ENCODE assay signal across 13 mouse cellular contexts in the genomic region with DNA sequence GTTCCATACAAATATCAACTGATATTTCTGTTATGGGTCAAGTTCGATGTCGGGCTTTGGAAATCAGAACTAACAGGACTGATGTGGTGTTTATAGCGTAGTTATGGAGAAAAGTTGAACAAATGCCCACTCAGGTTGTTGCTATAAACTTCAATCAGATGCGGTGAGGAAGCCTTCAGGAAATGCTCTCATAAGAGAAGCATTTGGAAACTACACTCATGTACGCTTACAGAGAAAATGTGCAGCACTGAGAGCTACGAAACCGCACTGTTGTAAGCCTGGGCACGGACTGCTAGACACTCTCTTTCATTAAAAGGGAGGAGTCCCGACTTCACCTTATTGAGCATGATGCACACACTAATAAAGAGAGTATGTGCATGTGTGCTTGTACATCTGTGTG.
A peak's percentile ranks its signal among the peaks of the same experiment; 100 is the strongest.
DNase-seq lines count a peak whose midpoint lies in the region; ATAC-seq and TF ChIP-seq lines count a peak whose summit lies in the region.
"Had no signal": no experiment of that assay in that cellular context is flagged by ENCODE, and none has a peak within 500 bp of the region (broad histone marks: within the 10 kb centered on the region; RNA-seq: fewer than 3 reads in every experiment).

No protein-coding gene starts in this region.

- intact Hi-C loops in heart, postnatal 36 days (cut with DNase I), result loop anchor here (1.0 to 5.0 kb wide), 4 partner anchors 71 to 379 kb away; partner anchors contain the start of gene Hmcn1

- 0 out of 2 replicates have a peak, but pooled peaks cover 6% of the 10 kb centered on the region for H3K4me1 ChIP-seq in heart, postnatal 0 days (ENCODE audit: control insufficient read depth, insufficient read depth)
- peaks cover 8% of the 10 kb centered on the region; the same call in 1 of the 2 replicates for H3K4me1 ChIP-seq in lung, adult 2 months (ENCODE audit: control insufficient read depth, insufficient read depth, low read length)
- no peaks in the 10 kb centered on the region for H3K4me1 ChIP-seq in lung, postnatal 0 days (ENCODE audit: insufficient read depth, low read depth, low read length)
- 0 out of 2 replicates have a peak, but pooled peaks cover 12% of the 10 kb centered on the region for H3K4me1 ChIP-seq in limb, embryonic 14.5 days (ENCODE audit: control insufficient read depth, insufficient read depth, low read length)
- H3K4me1 ChIP-seq: embryonic facial prominence, embryonic 13.5 days; embryonic facial prominence, embryonic 15.5 days; forebrain, embryonic 10.5 days; forebrain, embryonic 12.5 days had no signal

- H3K9ac ChIP-seq in heart, postnatal 0 days (replicated peaks; ENCODE audit: low read depth, low read length), result no peak overlapping the region
- H3K9ac ChIP-seq in lung, postnatal 0 days (replicated peaks; ENCODE audit: low read depth), result no peak overlapping the region
- no peak overlapping the region for H3K9ac ChIP-seq in limb, embryonic 14.5 days (ENCODE audit: low read depth, low read length, severe bottlenecking)
- H3K9ac ChIP-seq: embryonic facial prominence, embryonic 13.5 days; embryonic facial prominence, embryonic 15.5 days; forebrain, embryonic 12.5 days had no signal

- H3K27me3 ChIP-seq in heart, postnatal 0 days (ENCODE audit: control insufficient read depth, insufficient read depth, low read length), result no peaks in the 10 kb centered on the region
- no peaks in the 10 kb centered on the region for H3K27me3 ChIP-seq in lung, postnatal 0 days (replicated peaks; ENCODE audit: insufficient read depth, low read length)
- H3K27me3 ChIP-seq in limb, embryonic 14.5 days (ENCODE audit: control insufficient read depth, insufficient read depth, low read length), result no peaks in the 10 kb centered on the region
- H3K27me3 ChIP-seq: embryonic facial prominence, embryonic 13.5 days; embryonic facial prominence, embryonic 15.5 days; forebrain, embryonic 12.5 days had no signal

- 54% methylated on average over 9 of the region's 9 CpGs for WGBS in heart, postnatal 0 days
- 52% methylated on average over 9 of the region's 9 CpGs for WGBS in lung, adult 2 months
- 65% methylated on average over 9 of the region's 9 CpGs for WGBS in lung, postnatal 0 days
- 47% methylated on average over 9 of the region's 9 CpGs for WGBS in limb, embryonic 14.5 days

- TF ChIP-seq EP300 in heart, postnatal 0 days (IDR thresholded peaks at IDR 0.05; ENCODE audit: low read depth), result no peak
- TF ChIP-seq EP300 in lung, postnatal 0 days (IDR thresholded peaks at IDR 0.05), result peak; percentile 12; the same call in 1 of the 2 replicates

- TF ChIP-seq POLR2A in lung, adult 2 months (IDR thresholded peaks at IDR 0.05; ENCODE audit: borderline replicate concordance, extremely low read depth, low read depth, low read length), result no peak
- no peak for TF ChIP-seq POLR2A in limb, embryonic 14.5 days (IDR thresholded peaks at IDR 0.05; ENCODE audit: borderline replicate concordance, extremely low read depth, insufficient read depth, insufficient read length)

- no peaks in the 10 kb centered on the region for H3K36me3 ChIP-seq in heart, postnatal 0 days (replicated peaks; ENCODE audit: control insufficient read depth, insufficient read depth, low read length)
- no peaks in the 10 kb centered on the region for H3K36me3 ChIP-seq in lung, postnatal 0 days (ENCODE audit: insufficient read depth, low read length)
- no peaks in the 10 kb centered on the region for H3K36me3 ChIP-seq in limb, embryonic 14.5 days (ENCODE audit: control insufficient read depth, insufficient read depth, low read length)
- H3K36me3 ChIP-seq: embryonic facial prominence, embryonic 13.5 days; embryonic facial prominence, embryonic 15.5 days; forebrain, embryonic 10.5 days; forebrain, embryonic 12.5 days had no signal

- H3K4me3 ChIP-seq in heart, postnatal 0 days (ENCODE audit: low read depth, low read length), result no peak overlapping the region
- peak overlapping the region; percentile 5 for H3K4me3 ChIP-seq in lung, adult 2 months (replicated peaks; ENCODE audit: extremely low read depth, low read depth, low read length)
- no peak overlapping the region for H3K4me3 ChIP-seq in lung, postnatal 0 days (ENCODE audit: low read depth, low read length)
- no peak overlapping the region for H3K4me3 ChIP-seq in limb, embryonic 14.5 days (replicated peaks; ENCODE audit: low read length)
- H3K4me3 ChIP-seq: embryonic facial prominence, embryonic 13.5 days; embryonic facial prominence, embryonic 15.5 days; erythroblast, embryonic 14.5 days; forebrain, embryonic 10.5 days; forebrain, embryonic 12.5 days had no signal

- peak overlapping the region; percentile 38; the same call in 1 of the 2 replicates for H3K27ac ChIP-seq in heart, postnatal 0 days (ENCODE audit: low read depth)
- H3K27ac ChIP-seq in lung, postnatal 0 days (ENCODE audit: low read length), result no peak overlapping the region
- H3K27ac ChIP-seq in limb, embryonic 14.5 days (replicated peaks; ENCODE audit: low read depth, low read length), result no peak overlapping the region
- H3K27ac ChIP-seq: embryonic facial prominence, embryonic 13.5 days; embryonic facial prominence, embryonic 15.5 days; forebrain, embryonic 10.5 days; forebrain, embryonic 12.5 days had no signal

- no peaks in the 10 kb centered on the region for H3K9me3 ChIP-seq in heart, postnatal 0 days (replicated peaks; ENCODE audit: control insufficient read depth, low read length)
- no peaks in the 10 kb centered on the region for H3K9me3 ChIP-seq in lung, postnatal 0 days (ENCODE audit: low read length)
- H3K9me3 ChIP-seq in limb, embryonic 14.5 days (ENCODE audit: control insufficient read depth, low read length), result no peaks in the 10 kb centered on the region
- H3K9me3 ChIP-seq: embryonic facial prominence, embryonic 13.5 days; embryonic facial prominence, embryonic 15.5 days; forebrain, embryonic 10.5 days; forebrain, embryonic 12.5 days had no signal

- DNase-seq in heart, postnatal 0 days (ENCODE audit: low spot score), result no peak
- DNase-seq in heart, postnatal 36 days, result no peak
- DNase-seq in lung, adult 2 months, result no peak
- no peak for DNase-seq in lung, postnatal 25 days (ENCODE audit: low spot score)
- no peak for DNase-seq in lung, postnatal 0 days (ENCODE audit: low spot score)
- no peak for DNase-seq in lung, postnatal 4 days
- DNase-seq in limb, embryonic 14.5 days (ENCODE audit: low spot score), result peak; percentile 66
- DNase-seq in urinary bladder, adult 18-20 months (ENCODE audit: low spot score in 2 of 2), result no peak

- no peak overlapping the region for H3K4me2 ChIP-seq in heart, postnatal 0 days (ENCODE audit: low read depth, low read length)
- no peak overlapping the region for H3K4me2 ChIP-seq in lung, postnatal 0 days (replicated peaks; ENCODE audit: low read depth, low read length)
- H3K4me2 ChIP-seq in limb, embryonic 14.5 days (replicated peaks; ENCODE audit: low read depth, low read length, severe bottlenecking), result no peak overlapping the region
- H3K4me2 ChIP-seq: embryonic facial prominence, embryonic 13.5 days; embryonic facial prominence, embryonic 15.5 days; forebrain, embryonic 12.5 days had no signal

- no peak for TF ChIP-seq CTCF in heart, postnatal 0 days (IDR thresholded peaks at IDR 0.05; ENCODE audit: low read depth)
- TF ChIP-seq CTCF in lung, adult 2 months (IDR thresholded peaks at IDR 0.05; ENCODE audit: insufficient read depth, low read length), result no peak
- no peak for TF ChIP-seq CTCF in lung, postnatal 0 days (IDR thresholded peaks at IDR 0.05)

- ATAC-seq in heart, postnatal 0 days (ENCODE audit: insufficient read depth, low read depth), result no peak
- ATAC-seq in lung, postnatal 0 days, result no peak
- ATAC-seq in limb, embryonic 14.5 days (ENCODE audit: low FRiP score, low read depth), result peak; percentile 62
